Mouse (Mus musculus): ENCODE results near the gene Armc6.

GRCm38 (mm10) chr8:70204757-70205156, 29.5 kb downstream of the Armc6 start:
- TF ChIP-seq CTCF (IDR thresholded peaks at IDR 0.05; ENCODE audit: insufficient read depth, low read length) (no peak), POLR2A (IDR thresholded peaks at IDR 0.05; ENCODE audit: borderline replicate concordance, extremely low read depth, low read depth, low read length) (no peak)
